Comparison of ENCODE assay signal across 18 mouse cellular contexts in genomic region chr19:3359841-3360588, GRCm38 (mm10). TPM values are rescaled to one million over a fixed set of nuclear protein-coding genes. Genes with fewer than 3 reads are reported as not detected.
A peak's percentile ranks its signal among the peaks of the same experiment; 100 is the strongest.
DNase-seq lines count a peak whose midpoint lies in the region; ATAC-seq and TF ChIP-seq lines count a peak whose summit lies in the region.
"Had no signal": no experiment of that assay in that cellular context is flagged by ENCODE, and none has a peak within 500 bp of the region (broad histone marks: within the 10 kb centered on the region; RNA-seq: fewer than 3 reads in every experiment).

No protein-coding gene starts in this region.

- no peaks in the 10 kb centered on the region for H3K4me1 ChIP-seq in heart, embryonic 12.5 days (replicated peaks)
- H3K4me1 ChIP-seq in G1E (ENCODE audit: insufficient read depth, low read depth, low read length): peaks cover 19% of the 10 kb centered on the region
- H3K4me1 ChIP-seq: embryonic facial prominence, embryonic 12.5 days; heart, embryonic 13.5 days; hindbrain, embryonic 12.5 days; limb, embryonic 13.5 days; lung, embryonic 15.5 days; midbrain, embryonic 15.5 days; neural tube, embryonic 12.5 days had no signal

- H3K4me3 ChIP-seq in heart, embryonic 12.5 days: no peak overlapping the region
- peak overlapping the region; percentile 35; the same call in 1 of the 2 replicates for H3K4me3 ChIP-seq in G1E (ENCODE audit: low read depth, low read length)
- H3K4me3 ChIP-seq: embryonic facial prominence, embryonic 12.5 days; heart, embryonic 13.5 days; hindbrain, embryonic 12.5 days; left cerebral cortex, adult 2 months; limb, embryonic 13.5 days; lung, embryonic 15.5 days; midbrain, embryonic 15.5 days; neural tube, embryonic 12.5 days had no signal

- 75% methylated on average over 13 of the region's 13 CpGs for WGBS in heart, embryonic 12.5 days

- no peak for TF ChIP-seq CTCF in G1E (IDR thresholded peaks at IDR 0.05; ENCODE audit: low read depth, low read length)

- no peaks in the 10 kb centered on the region for H3K27me3 ChIP-seq in heart, embryonic 12.5 days (replicated peaks)
- no peaks in the 10 kb centered on the region for H3K27me3 ChIP-seq in G1E (ENCODE audit: insufficient read depth, low read length)
- H3K27me3 ChIP-seq: embryonic facial prominence, embryonic 12.5 days; heart, embryonic 13.5 days; hindbrain, embryonic 12.5 days; limb, embryonic 13.5 days; lung, embryonic 15.5 days; midbrain, embryonic 15.5 days; neural tube, embryonic 12.5 days had no signal

- no peak overlapping the region for H3K4me2 ChIP-seq in heart, embryonic 12.5 days
- H3K4me2 ChIP-seq: embryonic facial prominence, embryonic 12.5 days; heart, embryonic 13.5 days; hindbrain, embryonic 12.5 days; limb, embryonic 13.5 days; lung, embryonic 15.5 days; midbrain, embryonic 15.5 days; neural tube, embryonic 12.5 days had no signal

- no peaks in the 10 kb centered on the region; the same call in none of the 2 replicates for H3K9me3 ChIP-seq in heart, embryonic 12.5 days (replicated peaks)
- no peaks in the 10 kb centered on the region for H3K9me3 ChIP-seq in G1E (replicated peaks)
- H3K9me3 ChIP-seq: embryonic facial prominence, embryonic 12.5 days; hindbrain, embryonic 12.5 days; lung, embryonic 15.5 days; midbrain, embryonic 15.5 days had no signal

- peaks cover 73% of the 10 kb centered on the region for H3K36me3 ChIP-seq in heart, embryonic 12.5 days
- peaks cover 84% of the 10 kb centered on the region for H3K36me3 ChIP-seq in G1E (replicated peaks)
- H3K36me3 ChIP-seq: hindbrain, embryonic 12.5 days; midbrain, embryonic 15.5 days; neural tube, embryonic 12.5 days had no signal

- H3K27ac ChIP-seq in heart, embryonic 12.5 days (ENCODE audit: poor library complexity, severe bottlenecking): no peak overlapping the region
- H3K27ac ChIP-seq: embryonic facial prominence, embryonic 12.5 days; heart, embryonic 13.5 days; hindbrain, embryonic 12.5 days; left cerebral cortex, adult 2 months; limb, embryonic 13.5 days; lung, embryonic 15.5 days; midbrain, embryonic 15.5 days; neural tube, embryonic 12.5 days had no signal

- DNase-seq in heart, adult 9 months (ENCODE audit: low spot score in 2 of 2): peak; percentile 42 to 46
- DNase-seq in G1E (ENCODE audit: low spot score): peak; percentile 32
- no peak for DNase-seq in spleen, postnatal 36 days (ENCODE audit: low spot score in 2 of 2)
- DNase-seq in embryo, embryonic 10 days (ENCODE audit: low spot score): no peak
- DNase-seq: cerebellum, adult 9-10 months; kidney, adult 8-10 months had no signal

- H3K9ac ChIP-seq in heart, embryonic 12.5 days: no peak overlapping the region
- H3K9ac ChIP-seq: embryonic facial prominence, embryonic 12.5 days; heart, embryonic 13.5 days; hindbrain, embryonic 12.5 days; limb, embryonic 13.5 days; lung, embryonic 15.5 days; midbrain, embryonic 15.5 days; neural tube, embryonic 12.5 days had no signal

- ATAC-seq in heart, embryonic 12.5 days (ENCODE audit: insufficient number of reproducible peaks, low FRiP score): no peak
- ATAC-seq in G1E (ENCODE audit: extremely low read depth, insufficient number of reproducible peaks, low FRiP score, poor library complexity, severe bottlenecking): peak; percentile 49; the same call in 1 of the 2 replicates
- ATAC-seq in common myeloid progenitor, adult 5-6 weeks (replicated peaks; ENCODE audit: low read depth, poor library complexity, severe bottlenecking): peak; percentile 87
- peak; percentile 56 for ATAC-seq in megakaryocyte-erythroid progenitor cell, adult 5-6 weeks (replicated peaks; ENCODE audit: low FRiP score, low TSS enrichment, poor library complexity, severe bottlenecking)
- ATAC-seq: activated CD4-positive, CD25-positive, alpha-beta regulatory T cell, adult 4 months; midbrain, embryonic 15.5 days had no signal

RNA-seq across cellular contexts. Expression of gene Tesmin, which starts 28.6 kb away (rescaled TPM):
- 0.46 and 0.83 TPM in 2 replicates for polyA plus RNA-seq in heart, embryonic 12.5 days (2016; fragmentation: Nextera tagmentation; extraction: Ambion mirVana)
- not detected in 2 replicates for total RNA-seq in G1E (2014; fragmentation: Nextera tagmentation)
- 0.33 and 0.52 TPM in 2 replicates for total RNA-seq in G1E (2017)
- 0.17 and 0.25 TPM in 2 replicates for polyA plus RNA-seq in G1E (2012)
- 1.8 and 2.3 TPM in 2 replicates for total RNA-seq in common myeloid progenitor, adult 5-6 weeks (2017)
- 0.74 and 3.9 TPM in 2 replicates for total RNA-seq in megakaryocyte-erythroid progenitor cell, adult 5-6 weeks (2014; fragmentation: Nextera tagmentation)
- total RNA-seq in megakaryocyte-erythroid progenitor cell, adult 5-6 weeks (2017): 0.66 and 1.5 TPM in 2 replicates
- polyA plus RNA-seq: activated CD4-positive, CD25-positive, alpha-beta regulatory T cell, adult 4 months; neural tube, embryonic 12.5 days had no signal

RNA-seq across cellular contexts. Expression of gene Cpt1a, which starts 37.9 kb away (rescaled TPM):
- polyA plus RNA-seq in heart, embryonic 12.5 days (2016; fragmentation: Nextera tagmentation; extraction: Ambion mirVana): 22.3 and 22.4 TPM in 2 replicates
- 15.0 and 15.5 TPM in 2 replicates for total RNA-seq in G1E (2014; fragmentation: Nextera tagmentation)
- total RNA-seq in G1E (2017): 21.2 and 22.3 TPM in 2 replicates
- 3.2 and 4.1 TPM in 2 replicates for polyA plus RNA-seq in G1E (2012)
- 46.3 and 51.3 TPM in 2 replicates for total RNA-seq in common myeloid progenitor, adult 5-6 weeks (2017)
- total RNA-seq in megakaryocyte-erythroid progenitor cell, adult 5-6 weeks (2014; fragmentation: Nextera tagmentation): 33.3 and 51.4 TPM in 2 replicates
- total RNA-seq in megakaryocyte-erythroid progenitor cell, adult 5-6 weeks (2017): 34.2 and 35.2 TPM in 2 replicates

RNA-seq across cellular contexts. Expression of gene Gal, which starts 54.3 kb away (rescaled TPM):
- 8.1 and 8.5 TPM in 2 replicates for polyA plus RNA-seq in heart, embryonic 12.5 days (2016; fragmentation: Nextera tagmentation; extraction: Ambion mirVana)
- total RNA-seq in G1E (2014; fragmentation: Nextera tagmentation) (not detected in 2 replicates), G1E (2017) (not detected in 2 replicates)
- not detected in 2 replicates for polyA plus RNA-seq in G1E (2012)
- total RNA-seq in common myeloid progenitor, adult 5-6 weeks (2017): not detected in 2 replicates
- not detected in 2 replicates for total RNA-seq in megakaryocyte-erythroid progenitor cell, adult 5-6 weeks (2014; fragmentation: Nextera tagmentation)
- total RNA-seq in megakaryocyte-erythroid progenitor cell, adult 5-6 weeks (2017): not detected in 2 replicates

Comparison
In these comparisons a context has a peak if more than half of its experiments do, and no peak if none do; other contexts are left out.
1. DNase-seq: peak in heart, adult 9 months (2 of 2) and G1E (single experiment); none in spleen, postnatal 36 days (0 of 2) and embryo, embryonic 10 days (single experiment).